Mouse (Mus musculus) spleen, adult 2 months (tissue): Measurements from ENCODE around the gene Set. TPM values are rescaled to one million over a fixed set of nuclear protein-coding genes. Genes with fewer than 3 reads are reported as not detected.

Source experiments
- DNase-seq, 2 experiments: peaks; one replicate each; pipeline versions ENCODE4 v3.0.0 to v3.0.0-alpha.2; 2012 to 2021; ENCODE audit warnings: low spot score in 2 of 2, low read depth in 1 of 2
- H3K27ac ChIP-seq: fragments of 200-500 bp; 2 replicates; pipeline ENCODE4 v1.5.1; 2012; ENCODE audit warnings: low read length, inconsistent platforms; ENCODE audit not compliant: insufficient read depth
- H3K27me3 ChIP-seq: fragments of 200-500 bp; 2 replicates; pipeline ENCODE4 v1.6.1; 2012; ENCODE audit warnings: mild to moderate bottlenecking, moderate library complexity, low read length, inconsistent platforms; ENCODE audit not compliant: control insufficient read depth, insufficient read depth
- H3K36me3 ChIP-seq: fragments of 200-500 bp; 2 replicates; pipeline ENCODE4 v1.6.1; 2012; ENCODE audit warnings: mild to moderate bottlenecking, low read length, inconsistent platforms; ENCODE audit not compliant: control insufficient read depth, insufficient read depth
- H3K4me1 ChIP-seq: fragments of 200-500 bp; 2 replicates; pipeline ENCODE4 v1.6.1; 2011; ENCODE audit warnings: inconsistent platforms; ENCODE audit not compliant: control insufficient read depth, insufficient read depth, insufficient read length
- H3K4me3 ChIP-seq: fragments of 200-500 bp; 2 replicates; pipeline ENCODE4 v1.5.1; 2011; ENCODE audit warnings: mild to moderate bottlenecking, inconsistent platforms; ENCODE audit not compliant: insufficient read depth, insufficient read length; ENCODE audit errors: extremely low read depth
- CTCF ChIP-seq: fragments of 200-500 bp; IDR thresholded peaks from 2 replicates; pipeline ENCODE4 v1.5.1; 2011; ENCODE audit warnings: mild to moderate bottlenecking, inconsistent platforms; ENCODE audit not compliant: insufficient read depth, insufficient read length, insufficient replicate concordance; ENCODE audit errors: extremely low read depth
- POLR2A ChIP-seq: fragments of 200-500 bp; IDR thresholded peaks from 2 replicates; pipeline ENCODE4 v1.6.1; 2011; ENCODE audit warnings: low read depth, low read length, inconsistent platforms
- WGBS: fragments of 180-500 bp; shearing (Covaris S2); methylation state at CpG from one replicate; pipeline ENCODE4 v1.1.7; 2018; 5-methylcytosine and 5-hydroxymethylcytosine counted together
- polyA plus RNA-seq: library from polyadenylated mRNA; depleted of rRNA; stranded (reverse); fragments of >200 nt; gene quantifications from 2 replicates; pipeline ENCODE4 v1.2.3, GENCODE M21; 2012

Gene Set
- polyA plus RNA-seq, 1 experiment, result 42.2 TPM

DNA sequence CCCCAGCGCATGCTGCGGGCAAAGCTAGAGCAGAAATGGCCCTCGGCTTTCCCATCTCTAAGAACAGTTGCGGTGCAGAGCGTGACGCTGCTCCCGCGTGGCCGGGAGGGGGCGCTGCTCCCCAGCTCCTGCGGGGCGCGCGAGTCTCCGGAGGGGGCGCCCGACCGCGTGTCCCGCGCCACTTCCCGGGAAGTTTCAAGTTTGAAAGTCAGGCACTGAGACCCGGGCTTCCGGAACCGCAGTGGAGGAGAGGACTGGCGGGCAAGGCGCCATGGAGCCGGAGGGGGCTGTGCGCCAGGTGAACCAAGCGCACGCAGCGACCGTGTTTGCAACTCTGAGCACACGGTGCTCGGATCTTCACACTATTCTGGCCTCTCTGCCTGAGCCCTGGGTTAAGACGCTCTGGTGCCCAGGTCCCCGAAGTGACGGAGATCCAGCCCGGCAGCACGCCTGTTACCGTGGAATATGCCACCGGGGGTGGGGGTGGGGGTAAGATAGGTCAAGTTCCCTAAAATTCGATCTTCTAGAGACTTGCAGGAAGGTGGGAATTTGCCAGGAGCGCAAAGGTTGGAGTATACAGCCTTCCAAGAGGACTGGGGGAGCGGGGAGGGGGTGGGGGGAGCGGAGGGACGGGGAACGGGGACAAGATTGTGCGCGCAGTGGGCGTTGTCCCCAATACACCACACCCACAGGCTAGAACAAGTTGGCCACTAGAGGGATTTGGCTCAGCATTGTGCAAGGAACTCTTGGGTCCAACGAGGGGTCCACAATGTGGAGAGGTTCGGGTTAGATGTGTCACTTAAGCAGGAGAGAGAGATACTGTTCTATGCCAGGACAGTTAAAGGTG lies 20.5 kb downstream of the Set start, which contains the start of gene Pkn3:
Gene Pkn3 (plus strand): TSS at position 183 of the 847 bp plus-strand sequence.
- DNase-seq, result peak; percentile 59 to 74
- under 1% methylated on average over 53 of the region's 53 CpGs for WGBS
- Histone ChIP-seq H3K4me3 (peak within 1 kb of the TSS; percentile 75), H3K27ac (0 out of 2 replicates have a peak within 1 kb of the TSS, but pooled peaks have one; percentile 16), H3K36me3 (0 out of 2 replicates have a peak, but pooled peaks cover 2% of the 10 kb centered on the region), H3K4me1 (no peaks in the 10 kb centered on the region), H3K27me3 (no peaks in the 10 kb centered on the region)
- TF ChIP-seq POLR2A (no peak), CTCF (peak; percentile 100)

- TF ChIP-seq CTCF, result no peak
- no peak for TF ChIP-seq POLR2A
- no peak for DNase-seq
- Histone ChIP-seq H3K27me3 (no peaks in the 10 kb centered on the region), H3K36me3 (no peaks in the 10 kb centered on the region), H3K4me3 (no peak overlapping the region), H3K4me1 (no peaks in the 10 kb centered on the region), H3K27ac (no peak overlapping the region)
- 24% methylated on average over 10 of the region's 10 CpGs for WGBS
Measured at GRCm38 (mm10) chr2:30078349-30078712, 21.2 kb downstream of the Set start.

DNA sequence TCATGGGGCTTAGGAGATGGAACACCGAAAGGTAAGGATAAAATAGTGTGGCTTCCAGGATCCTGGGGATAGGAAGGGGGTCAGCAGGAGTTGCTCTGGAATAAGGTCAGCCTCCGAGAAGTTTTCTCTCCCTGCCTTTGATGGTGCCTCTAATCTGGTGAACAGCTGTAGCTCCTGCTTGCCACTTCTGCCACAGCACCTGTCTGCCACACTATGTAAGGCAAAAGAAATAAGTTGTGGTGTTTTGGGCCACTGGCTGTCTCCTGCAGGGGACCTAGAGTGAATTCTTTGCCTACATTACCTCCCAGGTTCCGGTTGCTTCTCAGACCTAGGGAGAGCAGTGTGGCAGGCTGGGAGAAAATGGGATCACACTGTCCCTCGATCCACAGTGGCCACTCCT lies 21.6 kb downstream of the Set start:
- Histone ChIP-seq H3K36me3 (no peaks in the 10 kb centered on the region), H3K27me3 (no peaks in the 10 kb centered on the region), H3K27ac (no peak overlapping the region), H3K4me3 (no peak overlapping the region), H3K4me1 (no peaks in the 10 kb centered on the region)
- DNase-seq, result no peak
- TF ChIP-seq POLR2A (no peak), CTCF (no peak)
- 87% methylated on average over 4 of the region's 4 CpGs for WGBS

- H3K4me3 ChIP-seq, result no peak overlapping the region
- no peaks in the 10 kb centered on the region; the same call in 1 of the 2 replicates for H3K4me1 ChIP-seq
- no peaks in the 10 kb centered on the region for H3K27me3 ChIP-seq
- H3K27ac ChIP-seq, result no peak overlapping the region
- no peak for TF ChIP-seq CTCF
- WGBS, result 92% methylated on average over 15 of the region's 15 CpGs
- no peaks in the 10 kb centered on the region for H3K36me3 ChIP-seq
- DNase-seq, result no peak
Measured at GRCm38 (mm10) chr2:30080181-30080800, 23.1 kb downstream of the Set start.

DNA sequence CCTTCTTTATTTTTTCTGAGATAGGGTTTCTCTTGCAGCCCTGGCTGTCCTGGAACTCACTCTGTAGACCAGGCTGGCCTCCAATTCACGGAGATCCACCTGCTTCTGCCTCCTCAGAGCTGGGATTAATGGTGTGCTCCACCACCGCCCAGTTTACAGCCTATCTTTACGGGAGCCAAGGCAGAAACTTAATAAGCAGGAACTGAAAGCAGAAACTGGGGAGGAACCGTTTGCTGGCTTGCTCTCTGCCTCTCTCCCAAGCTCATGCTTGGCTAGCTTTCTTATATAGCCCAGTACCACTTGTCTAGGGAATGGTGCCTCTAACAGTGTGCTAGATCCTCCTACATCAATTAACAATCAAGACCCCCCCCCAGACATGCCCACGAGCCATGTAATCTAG lies 26.9 kb downstream of the Set start:
- no peak overlapping the region for H3K27ac ChIP-seq
- TF ChIP-seq CTCF (no peak), POLR2A (no peak)
- WGBS, result 43% methylated on average over 5 of the region's 5 CpGs

DNA sequence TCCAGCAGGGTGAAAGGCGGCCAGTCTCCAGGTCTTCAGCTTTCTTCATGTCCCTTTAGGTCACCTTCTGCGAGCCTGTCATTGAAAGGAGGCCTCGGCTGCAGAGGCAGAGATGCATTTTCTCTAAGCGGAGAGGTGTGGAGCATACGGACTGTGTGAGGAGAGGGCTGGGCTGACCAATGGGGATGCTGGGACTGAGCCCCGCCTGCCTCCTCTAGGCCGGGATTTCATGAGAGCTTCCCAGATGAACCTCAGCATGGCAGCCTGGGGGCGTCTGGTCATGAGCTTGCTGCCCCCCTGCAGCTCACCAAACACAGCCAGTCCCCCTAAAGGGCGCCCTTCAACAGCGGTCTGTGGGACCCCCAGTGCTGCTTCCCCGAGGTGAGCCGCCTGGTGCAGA lies 27.5 kb downstream of the Set start:
- 86% methylated on average over 12 of the region's 12 CpGs for WGBS
- TF ChIP-seq POLR2A, result no peak
- Histone ChIP-seq H3K36me3 (no peaks in the 10 kb centered on the region), H3K27me3 (no peaks in the 10 kb centered on the region), H3K4me1 (no peaks in the 10 kb centered on the region; the same call in 1 of the 2 replicates), H3K4me3 (no peak overlapping the region), H3K27ac (no peak overlapping the region)
- DNase-seq, result no peak

More for the DNA sequence above, 26.9 kb downstream of the Set start:
- Histone ChIP-seq H3K36me3 (no peaks in the 10 kb centered on the region), H3K4me1 (no peaks in the 10 kb centered on the region; the same call in 1 of the 2 replicates), H3K27me3 (no peaks in the 10 kb centered on the region), H3K4me3 (no peak overlapping the region)
- DNase-seq, result no peak

DNA sequence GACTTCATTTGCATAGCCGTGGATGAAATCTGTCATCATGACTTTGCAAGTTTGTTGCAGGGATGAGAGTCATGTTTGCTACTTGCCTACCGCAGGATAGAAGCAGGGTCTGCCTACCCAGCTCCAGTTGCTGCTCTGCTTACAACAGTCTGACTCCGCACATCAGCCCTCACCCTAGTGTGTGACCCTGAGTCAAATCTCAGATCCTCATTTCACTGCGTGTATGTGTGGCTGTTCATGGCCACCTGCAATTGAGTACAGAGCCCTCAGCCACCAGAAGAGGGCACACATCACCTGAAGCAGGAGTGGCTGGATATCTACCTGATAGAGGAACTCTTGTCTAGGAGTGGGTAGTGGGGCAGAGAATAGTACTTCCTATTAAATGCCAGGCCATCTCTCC lies 30.1 kb downstream of the Set start:
- Histone ChIP-seq H3K4me3 (no peak overlapping the region), H3K36me3 (peaks cover 12% of the 10 kb centered on the region), H3K27me3 (no peaks in the 10 kb centered on the region), H3K27ac (no peak overlapping the region), H3K4me1 (no peaks in the 10 kb centered on the region; the same call in 1 of the 2 replicates)
- TF ChIP-seq POLR2A, result no peak
- no peak for TF ChIP-seq CTCF
- 81% methylated on average over 4 of the region's 4 CpGs for WGBS
- DNase-seq, result no peak
